Comparison of ENCODE assay signal across 8 mouse cellular contexts in genomic region chr5:136136292-136136990, GRCm38 (mm10). TPM values are rescaled to one million over a fixed set of nuclear protein-coding genes. Genes with fewer than 3 reads are reported as not detected.
DNase-seq lines count a peak whose midpoint lies in the region; ATAC-seq and TF ChIP-seq lines count a peak whose summit lies in the region.

No protein-coding gene starts in this region.

- no peak for TF ChIP-seq CTCF in gastrocnemius, adult 2 months (IDR thresholded peaks at IDR 0.05)

- H3K36me3 ChIP-seq in embryonic facial prominence, embryonic 13.5 days = peaks cover 60% of the 10 kb centered on the region

- peak overlapping the region; percentile 68 for H3K4me2 ChIP-seq in embryonic facial prominence, embryonic 13.5 days

- H3K9ac ChIP-seq in embryonic facial prominence, embryonic 13.5 days = peak overlapping the region; percentile 88

- peaks cover 22% of the 10 kb centered on the region for H3K4me1 ChIP-seq in embryonic facial prominence, embryonic 13.5 days

- peak overlapping the region; percentile 87 for H3K4me3 ChIP-seq in gastrocnemius, adult 2 months
- H3K4me3 ChIP-seq in embryonic facial prominence, embryonic 13.5 days = peak overlapping the region; percentile 79

- no peak for DNase-seq in gastrocnemius, adult 2 months
- no peak for DNase-seq in gastrocnemius, adult 8-10 months (ENCODE audit: low spot score in 2 of 2)
- DNase-seq in 3T3-L1 (ENCODE audit: low read depth, low spot score) (peak; percentile 87), liver (peak; percentile 26)
- DNase-seq in right cerebral cortex, adult 2 months (ENCODE audit: low spot score in 2 of 2) = no peak
- DNase-seq in left cerebral cortex, postnatal 36 days (ENCODE audit: low spot score in 2 of 2) = no peak
- DNase-seq in cerebellum, adult 11-12 months = no peak

- H3K27ac ChIP-seq in gastrocnemius, adult 2 months = peak overlapping the region; percentile 91
- peak overlapping the region; percentile 39 for H3K27ac ChIP-seq in embryonic facial prominence, embryonic 13.5 days

- H3K9me3 ChIP-seq in embryonic facial prominence, embryonic 13.5 days = no peaks in the 10 kb centered on the region

- no peak for ATAC-seq in embryonic facial prominence, embryonic 13.5 days (ENCODE audit: insufficient number of reproducible peaks, insufficient read depth, low FRiP score, low TSS enrichment, low read depth)

- no peaks in the 10 kb centered on the region for H3K27me3 ChIP-seq in embryonic facial prominence, embryonic 13.5 days

- intact Hi-C loops in gastrocnemius, adult 2 months (cut with DNase I) = loop anchor here (1.0 to 10.0 kb wide), 2 partner anchors 50 to 118 kb away; no protein-coding TSS in a partner anchor
- intact Hi-C loops in left cerebral cortex, postnatal 36 days (cut with DNase I) = loop anchor here (5.0 kb wide), 1 partner anchor 116 kb away; no protein-coding TSS in a partner anchor

- WGBS in embryonic facial prominence, embryonic 13.5 days = 5% methylated on average over 20 of the region's 20 CpGs

RNA-seq across cellular contexts. Expression of gene Alkbh4, which starts 0.5 kb away (rescaled TPM):
- total RNA-seq in gastrocnemius, adult 2 months (2021) = 1 to 10 TPM; 4.4 to 5.7 TPM
- total RNA-seq in gastrocnemius, adult 8-10 months (2022) = 1 to 10 TPM; 3.4 to 6.1 (median 4.1) TPM
- 26.1 and 27.1 TPM in 2 replicates for polyA plus RNA-seq in embryonic facial prominence, embryonic 13.5 days (2015; fragmentation: Nextera tagmentation; extraction: Ambion mirVana)
- total RNA-seq in left cerebral cortex, postnatal 36 days (2021) = 1 to 10 TPM; 7.7 to 9.0 TPM

RNA-seq across cellular contexts. Expression of gene Lrwd1, which starts 0.6 kb away (rescaled TPM):
- total RNA-seq in gastrocnemius, adult 2 months (2021) = 1 to 10 TPM; 4.6 to 5.5 TPM
- total RNA-seq in gastrocnemius, adult 8-10 months (2022) = 1 to 10 TPM; 4.1 to 5.7 (median 4.2) TPM
- polyA plus RNA-seq in embryonic facial prominence, embryonic 13.5 days (2015; fragmentation: Nextera tagmentation; extraction: Ambion mirVana) = 41.7 and 42.1 TPM in 2 replicates
- 10 to 100 TPM; 10.9 to 17.7 TPM for total RNA-seq in left cerebral cortex, postnatal 36 days (2021)

RNA-seq across cellular contexts. Expression of gene Polr2j, which starts 20.0 kb away (rescaled TPM):
- 10 to 100 TPM; 62.9 to 69.6 TPM for total RNA-seq in gastrocnemius, adult 2 months (2021)
- total RNA-seq in gastrocnemius, adult 8-10 months (2022) = 10 to 100 TPM; 60.0 to 72.5 (median 60.7) TPM
- polyA plus RNA-seq in embryonic facial prominence, embryonic 13.5 days (2015; fragmentation: Nextera tagmentation; extraction: Ambion mirVana) = 218 and 243 TPM in 2 replicates
- 10 to 100 TPM; 69.8 to 82.9 TPM for total RNA-seq in left cerebral cortex, postnatal 36 days (2021)

RNA-seq across cellular contexts. Expression of gene Orai2, which starts 34.1 kb away (rescaled TPM):
- total RNA-seq in gastrocnemius, adult 2 months (2021) = under 1 TPM; 0.43 to 0.75 TPM
- total RNA-seq in gastrocnemius, adult 8-10 months (2022) = 1 to 10 TPM in 1 of 4 experiments, under 1 TPM in 3; 0.32 to 1.0 (median 0.45) TPM
- 13.3 and 17.7 TPM in 2 replicates for polyA plus RNA-seq in embryonic facial prominence, embryonic 13.5 days (2015; fragmentation: Nextera tagmentation; extraction: Ambion mirVana)
- total RNA-seq in left cerebral cortex, postnatal 36 days (2021) = 10 to 100 TPM; 54.0 to 54.8 TPM

RNA-seq across cellular contexts. Expression of gene Rasa4, which starts 52.7 kb away (rescaled TPM):
- 10 to 100 TPM; 25.0 to 28.8 TPM for total RNA-seq in gastrocnemius, adult 2 months (2021)
- 10 to 100 TPM; 24.6 to 27.4 (median 26.7) TPM for total RNA-seq in gastrocnemius, adult 8-10 months (2022)
- 10.8 and 12.7 TPM in 2 replicates for polyA plus RNA-seq in embryonic facial prominence, embryonic 13.5 days (2015; fragmentation: Nextera tagmentation; extraction: Ambion mirVana)
- 1 to 10 TPM; 3.8 to 7.0 TPM for total RNA-seq in left cerebral cortex, postnatal 36 days (2021)

Comparison
In these comparisons a context has a peak if more than half of its experiments do, and no peak if none do; other contexts are left out.
1. DNase-seq: peak in 3T3-L1 (single experiment) and liver (single experiment); none in gastrocnemius, adult 2 months (single experiment), gastrocnemius, adult 8-10 months (0 of 2), right cerebral cortex, adult 2 months (0 of 2), left cerebral cortex, postnatal 36 days (0 of 2) and cerebellum, adult 11-12 months (single experiment).